Mouse (Mus musculus) adrenal gland, postnatal 14 days (tissue): ENCODE measurements at regions not wholly inside any gene's neighbourhood (a gene's known extent, or its start where the extent isn't known, plus 50 kb on each side); places are given as distances from the start of the nearest gene placed in this dataset.

Experiments used
- DNase-seq: peaks from one replicate; pipeline ENCODE4 v3.0.0; 2021; ENCODE audit warnings: mixed read lengths

GRCm38 (mm10) chr4:105467811-105468210, 310.7 kb downstream of the Plpp3 start:
- DNase-seq: no peak

- DNase-seq: no peak
Observed at GRCm38 (mm10) chr4:105469300-105469821, 312.2 kb downstream of the Plpp3 start.

- no peak for DNase-seq
Observed at GRCm38 (mm10) chr4:105474765-105475560, 314.7 kb upstream of the Gm12728 start.

- DNase-seq: no peak
Observed at GRCm38 (mm10) chr4:105476332-105476731, 313.3 kb upstream of the Gm12728 start.

GRCm38 (mm10) chr4:105486376-105486775, 303.3 kb upstream of the Gm12728 start:
- no peak for DNase-seq

GRCm38 (mm10) chr4:105496176-105496575, 293.5 kb upstream of the Gm12728 start:
- no peak for DNase-seq

- DNase-seq: peak; percentile 8
Observed at GRCm38 (mm10) chr4:105506190-105506589, 283.5 kb upstream of the Gm12728 start.

- DNase-seq: no peak
Observed at GRCm38 (mm10) chr4:105507221-105507620, 282.4 kb upstream of the Gm12728 start.

GRCm38 (mm10) chr4:105509091-105509490, 280.6 kb upstream of the Gm12728 start:
- no peak for DNase-seq

GRCm38 (mm10) chr4:105510406-105510805, 279.3 kb upstream of the Gm12728 start:
- no peak for DNase-seq

- DNase-seq: no peak
Observed at GRCm38 (mm10) chr4:105525135-105525534, 264.5 kb upstream of the Gm12728 start.

- DNase-seq: no peak
Observed at GRCm38 (mm10) chr4:105526755-105527154, 262.9 kb upstream of the Gm12728 start.

- no peak for DNase-seq
Observed at GRCm38 (mm10) chr4:105527316-105527715, 262.4 kb upstream of the Gm12728 start.

- DNase-seq: no peak
Observed at GRCm38 (mm10) chr4:105531651-105532425, 257.8 kb upstream of the Gm12728 start.

GRCm38 (mm10) chr4:105535451-105535850, 254.2 kb upstream of the Gm12728 start:
- peak; percentile 9 for DNase-seq

- DNase-seq: no peak
Observed at GRCm38 (mm10) chr4:105545486-105545885, 244.2 kb upstream of the Gm12728 start.

GRCm38 (mm10) chr4:105549744-105550440, 239.8 kb upstream of the Gm12728 start:
- no peak for DNase-seq

- DNase-seq: peak; percentile 24
Observed at GRCm38 (mm10) chr4:105551966-105552685, 237.5 kb upstream of the Gm12728 start.

- no peak for DNase-seq
Observed at GRCm38 (mm10) chr4:105554994-105555393, 234.7 kb upstream of the Gm12728 start.

GRCm38 (mm10) chr4:105555941-105556340, 233.7 kb upstream of the Gm12728 start:
- no peak for DNase-seq

- peak; percentile 23 for DNase-seq
Observed at GRCm38 (mm10) chr4:105557396-105557795, 232.3 kb upstream of the Gm12728 start.

GRCm38 (mm10) chr4:105560055-105560454, 229.6 kb upstream of the Gm12728 start:
- no peak for DNase-seq
